Mouse (Mus musculus): ENCODE results near the gene Mtus2.

DNA sequence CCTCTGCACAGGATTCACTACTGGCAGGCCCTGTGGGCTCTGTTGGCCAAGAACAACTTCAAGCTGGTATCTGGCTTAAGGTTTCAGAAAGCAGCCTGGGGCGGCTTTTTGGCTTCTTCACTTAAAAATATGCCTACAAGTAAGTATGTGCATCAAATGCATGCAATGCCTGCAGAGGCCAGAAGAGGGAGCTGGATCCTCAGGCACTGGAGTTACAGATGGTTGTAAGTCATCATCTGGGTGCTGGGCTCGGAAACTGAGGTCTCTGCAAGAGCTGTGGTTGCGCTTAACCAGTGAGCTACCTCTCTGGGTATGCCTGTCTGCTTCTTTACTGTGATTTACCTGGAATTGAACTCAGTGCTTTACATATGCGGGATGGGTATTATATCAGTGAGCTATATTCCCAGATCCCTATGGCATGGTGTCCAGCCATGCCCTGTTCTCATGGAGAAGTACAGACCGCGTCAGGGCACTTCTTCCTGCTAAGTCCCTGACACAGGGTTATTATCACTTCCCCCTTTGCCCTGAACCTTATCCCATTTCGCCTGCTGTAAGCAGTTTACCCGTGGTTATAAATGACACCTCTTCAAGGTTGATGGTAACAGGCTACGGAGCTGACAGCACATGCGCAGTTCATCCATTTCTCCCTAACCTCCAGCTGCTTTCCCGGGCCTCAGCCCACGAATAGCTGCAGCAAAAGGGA lies 46.2 kb upstream of the Mtus2 start:
- TF ChIP-seq CTCF (IDR thresholded peaks at IDR 0.05; ENCODE audit: control insufficient read depth, insufficient read depth, low read length) (no peak), POLR2A (IDR thresholded peaks at IDR 0.05; ENCODE audit: borderline replicate concordance, control insufficient read depth, low read depth, low read length) (no peak)
